Mouse (Mus musculus): Measurements from ENCODE around the gene Gm43518. TPM values are rescaled to one million over a fixed set of nuclear protein-coding genes. Genes with fewer than 3 reads are reported as not detected.

The Gm43518 gene
- not detected for total RNA-seq (2021)
- long read RNA-seq, experiment 1 = 0 reads
- long read RNA-seq, experiment 2 = 0 reads

GRCm38 (mm10) chr5:123927118-123927517 is at the start of gene Gm43518:
Gene Gm43518 (plus strand): TSS chr5:123927418.
- DNase-seq = no peak

GRCm38 (mm10) chr5:123878056-123878455 is 49.2 kb upstream of the Gm43518 start:
- DNase-seq = no peak

- DNase-seq = peak; percentile 70
Observed at GRCm38 (mm10) chr5:123879928-123880327, 47.3 kb upstream of the Gm43518 start, which contains the start of gene Hcar1. Gene Hcar1 (minus strand): TSS chr5:123880020.

- DNase-seq = no peak
Observed at GRCm38 (mm10) chr5:123880778-123881177, 46.4 kb upstream of the Gm43518 start.

GRCm38 (mm10) chr5:123883891-123884290 is 43.3 kb upstream of the Gm43518 start:
- DNase-seq = no peak

- no peak for DNase-seq
Observed at GRCm38 (mm10) chr5:123884332-123884731, 42.9 kb upstream of the Gm43518 start.

- DNase-seq = no peak
Observed at GRCm38 (mm10) chr5:123886365-123886764, 40.9 kb upstream of the Gm43518 start.

- DNase-seq = no peak
Observed at GRCm38 (mm10) chr5:123890312-123890711, 36.9 kb upstream of the Gm43518 start.

- no peak for DNase-seq
Observed at GRCm38 (mm10) chr5:123890987-123891386, 36.2 kb upstream of the Gm43518 start.

- peak; percentile 51 for DNase-seq
Observed at GRCm38 (mm10) chr5:123891669-123892068, 35.5 kb upstream of the Gm43518 start.

GRCm38 (mm10) chr5:123893520-123893919 is 33.7 kb upstream of the Gm43518 start:
- no peak for DNase-seq

- DNase-seq = no peak
Observed at GRCm38 (mm10) chr5:123896395-123896794, 30.8 kb upstream of the Gm43518 start.

GRCm38 (mm10) chr5:123897352-123897751 is 29.9 kb upstream of the Gm43518 start:
- DNase-seq = no peak

- DNase-seq = no peak
Observed at GRCm38 (mm10) chr5:123904059-123904672, 23.1 kb upstream of the Gm43518 start.

GRCm38 (mm10) chr5:123906146-123906975 is 20.9 kb upstream of the Gm43518 start:
- no peak for DNase-seq

- DNase-seq = peak; percentile 100
Observed at GRCm38 (mm10) chr5:123906976-123907630, 20.1 kb upstream of the Gm43518 start, which contains the start of gene Denr. Gene Denr (plus strand): TSS chr5:123907175.

- DNase-seq = no peak
Observed at GRCm38 (mm10) chr5:123907631-123907977, 19.6 kb upstream of the Gm43518 start.

GRCm38 (mm10) chr5:123914852-123915251 is 12.4 kb upstream of the Gm43518 start:
- DNase-seq = peak; percentile 49

- no peak for DNase-seq
Observed at GRCm38 (mm10) chr5:123922112-123922511, 5.1 kb upstream of the Gm43518 start.

- DNase-seq = peak; percentile 96
Observed at GRCm38 (mm10) chr5:123930508-123930989, 3.3 kb downstream of the Gm43518 start, which contains the start of gene Ccdc62. Gene Ccdc62 (plus strand): TSS chr5:123930679.

- no peak for DNase-seq
Observed at GRCm38 (mm10) chr5:123931131-123931530, 3.9 kb downstream of the Gm43518 start.

GRCm38 (mm10) chr5:123932927-123933326 is 5.7 kb downstream of the Gm43518 start:
- DNase-seq = no peak

GRCm38 (mm10) chr5:123933556-123933955 is 6.3 kb downstream of the Gm43518 start:
- DNase-seq = no peak
